29 mouse cellular contexts compared by ENCODE assay signal in genomic region chr12:104976903-104977302, GRCm38 (mm10). TPM values are rescaled to one million over a fixed set of nuclear protein-coding genes. Genes with fewer than 3 reads are reported as not detected.
DNase-seq lines count a peak whose midpoint lies in the region; ATAC-seq and TF ChIP-seq lines count a peak whose summit lies in the region.
"Had no signal": no experiment of that assay in that cellular context is flagged by ENCODE, and none has a peak within 500 bp of the region (broad histone marks: within the 10 kb centered on the region; RNA-seq: fewer than 3 reads in every experiment).

No protein-coding gene starts in this region.

- no peak overlapping the region for H3K9ac ChIP-seq in kidney, embryonic 15.5 days
- no peak overlapping the region for H3K9ac ChIP-seq in lung, embryonic 14.5 days
- H3K9ac ChIP-seq in embryonic facial prominence, embryonic 15.5 days = no peak overlapping the region
- H3K9ac ChIP-seq: forebrain, embryonic 15.5 days; heart, embryonic 12.5 days; hindbrain, embryonic 13.5 days; liver, embryonic 14.5 days; lung, embryonic 15.5 days; midbrain, embryonic 13.5 days; neural tube, embryonic 15.5 days; stomach, embryonic 15.5 days had no signal

- no peaks in the 10 kb centered on the region for H3K9me3 ChIP-seq in kidney, embryonic 15.5 days (replicated peaks)
- no peaks in the 10 kb centered on the region for H3K9me3 ChIP-seq in lung, embryonic 14.5 days (ENCODE audit: low read depth, low read length)
- no peaks in the 10 kb centered on the region for H3K9me3 ChIP-seq in embryonic facial prominence, embryonic 15.5 days (replicated peaks)
- H3K9me3 ChIP-seq: forebrain, embryonic 15.5 days; hindbrain, embryonic 13.5 days; lung, embryonic 15.5 days; midbrain, embryonic 13.5 days; neural tube, embryonic 15.5 days; stomach, embryonic 15.5 days had no signal

- peaks cover 31% of the 10 kb centered on the region for H3K4me1 ChIP-seq in kidney, embryonic 15.5 days
- no peaks in the 10 kb centered on the region for H3K4me1 ChIP-seq in lung, embryonic 14.5 days (ENCODE audit: insufficient read depth)
- peaks cover 28% of the 10 kb centered on the region for H3K4me1 ChIP-seq in embryonic facial prominence, embryonic 15.5 days
- H3K4me1 ChIP-seq: stomach, embryonic 15.5 days had no signal

- H3K4me2 ChIP-seq in kidney, embryonic 15.5 days = no peak overlapping the region
- H3K4me2 ChIP-seq in lung, embryonic 14.5 days = no peak overlapping the region
- H3K4me2 ChIP-seq in embryonic facial prominence, embryonic 15.5 days (replicated peaks) = no peak overlapping the region
- H3K4me2 ChIP-seq: forebrain, embryonic 15.5 days; heart, embryonic 12.5 days; hindbrain, embryonic 13.5 days; lung, embryonic 15.5 days; midbrain, embryonic 13.5 days; neural tube, embryonic 15.5 days; stomach, embryonic 15.5 days had no signal

- DNase-seq in kidney, postnatal 14 days = no peak
- peak; percentile 48 for DNase-seq in lung, embryonic 14.5 days
- DNase-seq in lung, postnatal 14 days = no peak
- peak; percentile 47 for DNase-seq in brain, adult 2 months (ENCODE audit: low read depth, low spot score)
- no peak for DNase-seq in urinary bladder, postnatal 4 days (ENCODE audit: low spot score in 2 of 2)
- DNase-seq in cerebellum, postnatal 14 days = no peak
- DNase-seq: adrenal gland, postnatal 10 days; cerebellum, adult 11 months; cerebellum, adult 9-10 months; embryo, embryonic 11 days; gastrocnemius, postnatal 36 days; heart, adult 2 months; heart, postnatal 4 days; layer of hippocampus, adult 9-11 months; liver; right cerebral cortex, postnatal 25 days had no signal

- H3K27me3 ChIP-seq in kidney, embryonic 15.5 days = no peaks in the 10 kb centered on the region
- H3K27me3 ChIP-seq in lung, embryonic 14.5 days (ENCODE audit: insufficient read depth, low read length) = peaks cover 7% of the 10 kb centered on the region; the same call in 1 of the 2 replicates
- no peaks in the 10 kb centered on the region for H3K27me3 ChIP-seq in embryonic facial prominence, embryonic 15.5 days
- H3K27me3 ChIP-seq: forebrain, embryonic 15.5 days; heart, embryonic 12.5 days; hindbrain, embryonic 13.5 days; lung, embryonic 15.5 days; midbrain, embryonic 13.5 days; neural tube, embryonic 15.5 days; Patski; stomach, embryonic 15.5 days had no signal

- H3K36me3 ChIP-seq in kidney, embryonic 15.5 days = no peaks in the 10 kb centered on the region
- no peaks in the 10 kb centered on the region for H3K36me3 ChIP-seq in lung, embryonic 14.5 days (ENCODE audit: insufficient read depth)
- H3K36me3 ChIP-seq in embryonic facial prominence, embryonic 15.5 days = no peaks in the 10 kb centered on the region
- H3K36me3 ChIP-seq: forebrain, embryonic 15.5 days; heart, embryonic 12.5 days; hindbrain, embryonic 13.5 days; lung, embryonic 15.5 days; midbrain, embryonic 13.5 days; neural tube, embryonic 15.5 days; stomach, embryonic 15.5 days had no signal

- H3K4me3 ChIP-seq in kidney, embryonic 15.5 days (replicated peaks) = no peak overlapping the region
- no peak overlapping the region for H3K4me3 ChIP-seq in lung, embryonic 14.5 days (ENCODE audit: low read depth, low read length)
- no peak overlapping the region for H3K4me3 ChIP-seq in embryonic facial prominence, embryonic 15.5 days (replicated peaks)
- H3K4me3 ChIP-seq: forebrain, embryonic 10.5 days; forebrain, embryonic 15.5 days; heart, adult 2 months; heart, embryonic 12.5 days; hindbrain, embryonic 13.5 days; lung, embryonic 15.5 days; midbrain, embryonic 13.5 days; neural tube, embryonic 15.5 days; stomach, embryonic 15.5 days had no signal

- WGBS in kidney, embryonic 15.5 days = 54% methylated on average over 7 of the region's 7 CpGs
- 75% methylated on average over 7 of the region's 7 CpGs for WGBS in lung, embryonic 14.5 days
- WGBS in embryonic facial prominence, embryonic 15.5 days = 64% methylated on average over 7 of the region's 7 CpGs

- no peak for TF ChIP-seq CTCF in lung, embryonic 14.5 days (IDR thresholded peaks at IDR 0.05; ENCODE audit: low read depth)

- no peak for ATAC-seq in kidney, embryonic 15.5 days (replicated peaks; ENCODE audit: low FRiP score)
- no peak for ATAC-seq in lung, embryonic 14.5 days (ENCODE audit: insufficient read depth)
- no peak for ATAC-seq in embryonic facial prominence, embryonic 15.5 days (ENCODE audit: insufficient number of reproducible peaks, low FRiP score, low TSS enrichment, low read depth)
- ATAC-seq: intestine, embryonic 16.5 days had no signal

- peak overlapping the region; percentile 81 for H3K27ac ChIP-seq in kidney, embryonic 15.5 days
- H3K27ac ChIP-seq in lung, embryonic 14.5 days (ENCODE audit: low read depth) = no peak overlapping the region
- H3K27ac ChIP-seq in embryonic facial prominence, embryonic 15.5 days (replicated peaks) = peak overlapping the region; percentile 67
- H3K27ac ChIP-seq: forebrain, embryonic 15.5 days; heart, adult 2 months; hindbrain, embryonic 13.5 days; liver, embryonic 14.5 days; lung, embryonic 15.5 days; midbrain, embryonic 13.5 days; neural tube, embryonic 15.5 days; stomach, embryonic 15.5 days had no signal

RNA-seq across cellular contexts. Expression of gene Syne3, which starts 32.7 kb away (rescaled TPM):
- polyA plus RNA-seq in kidney, embryonic 15.5 days (2015; fragmentation: Nextera tagmentation; extraction: Ambion mirVana) = 0.82 TPM in 2 replicates
- polyA plus RNA-seq in lung, embryonic 14.5 days (2014; fragmentation: Nextera tagmentation; extraction: Ambion mirVana) = 0.29 and 0.39 TPM in 2 replicates
- 3.6 and 4.4 TPM in 2 replicates for polyA plus RNA-seq in embryonic facial prominence, embryonic 15.5 days (2015; fragmentation: Nextera tagmentation; extraction: Ambion mirVana)

RNA-seq across cellular contexts. Expression of gene Glrx5, which starts 55.6 kb away (rescaled TPM):
- polyA plus RNA-seq in kidney, embryonic 15.5 days (2015; fragmentation: Nextera tagmentation; extraction: Ambion mirVana) = 159 and 184 TPM in 2 replicates
- polyA plus RNA-seq in lung, embryonic 14.5 days (2014; fragmentation: Nextera tagmentation; extraction: Ambion mirVana) = 177 and 186 TPM in 2 replicates
- polyA plus RNA-seq in embryonic facial prominence, embryonic 15.5 days (2015; fragmentation: Nextera tagmentation; extraction: Ambion mirVana) = 152 and 159 TPM in 2 replicates

Comparison
In these comparisons a context has a peak if more than half of its experiments do, and no peak if none do; other contexts are left out.
1. DNase-seq: peak in lung, embryonic 14.5 days (single experiment) and brain, adult 2 months (single experiment); none in kidney, postnatal 14 days (single experiment), lung, postnatal 14 days (single experiment), urinary bladder, postnatal 4 days (0 of 2) and cerebellum, postnatal 14 days (0 of 2).